Mouse (Mus musculus): ENCODE measurements around the gene Itfg2. TPM values are rescaled to one million over a fixed set of nuclear protein-coding genes. Genes with fewer than 3 reads are reported as not detected.
A peak's percentile ranks its signal among the peaks of the same experiment; 100 is the strongest.

Gene Itfg2
- polyA plus RNA-seq, 1 experiment from 2014 or later = 35.2 TPM

GRCm38 (mm10) chr6:128375192-128375591 lies 49.5 kb downstream of the Itfg2 start, which contains the start of the genes Tex52 and Gm44596:
TSS of gene Tex52 (plus strand) at chr6:128375456.
TSS of gene Gm44596 (plus strand) at chr6:128375503.
- peaks cover 11% of the 10 kb centered on the region for H3K4me1 ChIP-seq
- H3K27me3 ChIP-seq = no peaks in the 10 kb centered on the region
- WGBS = 2% methylated on average over 6 of the region's 6 CpGs
- H3K4me3 ChIP-seq = no peak within 1 kb of the TSS
- no peak within 1 kb of the TSS for H3K9ac ChIP-seq
- H3K27ac ChIP-seq = 0 out of 2 replicates have a peak within 1 kb of the TSS, but pooled peaks have one; percentile 11
- H3K4me2 ChIP-seq = no peak within 1 kb of the TSS
- H3K9me3 ChIP-seq (replicated peaks) = no peaks in the 10 kb centered on the region
- H3K36me3 ChIP-seq (ENCODE audit: poor library complexity, severe bottlenecking) = peaks cover 64% of the 10 kb centered on the region
- ATAC-seq = peak; percentile 73; the same call in 1 of the 2 replicates

- no peak overlapping the region for H3K4me3 ChIP-seq
- H3K27ac ChIP-seq = no peak overlapping the region
- H3K27me3 ChIP-seq = no peaks in the 10 kb centered on the region
- H3K9me3 ChIP-seq (replicated peaks) = no peaks in the 10 kb centered on the region
- no peak overlapping the region for H3K9ac ChIP-seq
- 91% methylated on average over 5 of the region's 5 CpGs for WGBS
- peaks cover 16% of the 10 kb centered on the region for H3K4me1 ChIP-seq
- no peak for ATAC-seq
- H3K4me2 ChIP-seq = no peak overlapping the region
- H3K36me3 ChIP-seq (ENCODE audit: poor library complexity, severe bottlenecking) = peaks cover 94% of the 10 kb centered on the region
Measured at GRCm38 (mm10) chr6:128370040-128370439, 54.7 kb downstream of the Itfg2 start.

- Histone ChIP-seq H3K36me3 (ENCODE audit: poor library complexity, severe bottlenecking) (peaks cover 58% of the 10 kb centered on the region), H3K27ac (no peak overlapping the region), H3K27me3 (no peaks in the 10 kb centered on the region), H3K9me3 (replicated peaks) (no peaks in the 10 kb centered on the region), H3K4me3 (no peak overlapping the region), H3K4me2 (no peak overlapping the region), H3K4me1 (peaks cover 31% of the 10 kb centered on the region), H3K9ac (no peak overlapping the region)
- ATAC-seq = no peak
- WGBS = 92% methylated on average over 5 of the region's 5 CpGs
Measured at GRCm38 (mm10) chr6:128366466-128366865, 58.3 kb downstream of the Itfg2 start.

GRCm38 (mm10) chr6:128364721-128365120 lies 60.0 kb downstream of the Itfg2 start:
- Histone ChIP-seq H3K9me3 (replicated peaks) (no peaks in the 10 kb centered on the region), H3K4me2 (peak overlapping the region; percentile 91), H3K36me3 (ENCODE audit: poor library complexity, severe bottlenecking) (peaks cover 41% of the 10 kb centered on the region), H3K4me1 (peaks cover 49% of the 10 kb centered on the region), H3K27me3 (no peaks in the 10 kb centered on the region), H3K4me3 (0 out of 2 replicates have a peak overlapping the region, but pooled peaks have one; percentile 1), H3K27ac (no peak overlapping the region), H3K9ac (no peak overlapping the region; the same call in 1 of the 2 replicates)
- no peak for ATAC-seq
- WGBS = 82% methylated on average over 6 of the region's 6 CpGs

- Histone ChIP-seq H3K4me3 (peak overlapping the region; percentile 93), H3K4me2 (peak overlapping the region; percentile 91), H3K9me3 (replicated peaks) (no peaks in the 10 kb centered on the region), H3K36me3 (ENCODE audit: poor library complexity, severe bottlenecking) (peaks cover 33% of the 10 kb centered on the region), H3K4me1 (peaks cover 51% of the 10 kb centered on the region), H3K9ac (peak overlapping the region; percentile 93), H3K27ac (peak overlapping the region; percentile 92), H3K27me3 (no peaks in the 10 kb centered on the region)
- under 1% methylated on average over 36 of the region's 46 CpGs for WGBS
- ATAC-seq = no peak
Measured at GRCm38 (mm10) chr6:128363007-128363825, 61.5 kb downstream of the Itfg2 start.

GRCm38 (mm10) chr6:128362381-128363006 lies 62.2 kb downstream of the Itfg2 start, which contains the start of the genes Rhno1 and Foxm1:
TSS of gene Rhno1 (minus strand) at chr6:128362911.
TSS of gene Foxm1 (plus strand) at chr6:128362967.
- Histone ChIP-seq H3K4me3 (peak within 1 kb of the TSS; percentile 93), H3K27ac (peak within 1 kb of the TSS; percentile 92), H3K4me2 (peak within 1 kb of the TSS; percentile 91), H3K9me3 (replicated peaks) (no peaks in the 10 kb centered on the region), H3K9ac (peak within 1 kb of the TSS; percentile 93), H3K4me1 (peaks cover 51% of the 10 kb centered on the region), H3K27me3 (no peaks in the 10 kb centered on the region), H3K36me3 (ENCODE audit: poor library complexity, severe bottlenecking) (peaks cover 35% of the 10 kb centered on the region)
- ATAC-seq = peak; percentile 90
- WGBS = under 1% methylated on average over 63 of the region's 76 CpGs

- Histone ChIP-seq H3K27ac (peak overlapping the region; percentile 92), H3K4me3 (peak overlapping the region; percentile 93), H3K9me3 (replicated peaks) (no peaks in the 10 kb centered on the region), H3K9ac (peak overlapping the region; percentile 93), H3K4me1 (peaks cover 51% of the 10 kb centered on the region), H3K4me2 (peak overlapping the region; percentile 91), H3K27me3 (no peaks in the 10 kb centered on the region), H3K36me3 (ENCODE audit: poor library complexity, severe bottlenecking) (peaks cover 35% of the 10 kb centered on the region)
- 13% methylated on average over 9 of the region's 9 CpGs for WGBS
- no peak for ATAC-seq
Measured at GRCm38 (mm10) chr6:128361901-128362300, 62.8 kb downstream of the Itfg2 start.

Other genes with a start within 250 kb of the Itfg2 start
- 0.36 and 0.81 TPM in 2 replicates for gene Tead4, start 124.1 kb downstream of the Itfg2 start, polyA plus RNA-seq (2015; fragmentation: Nextera tagmentation; extraction: Ambion mirVana)
- gene Tulp3, start 69.1 kb downstream of the Itfg2 start, polyA plus RNA-seq (2015; fragmentation: Nextera tagmentation; extraction: Ambion mirVana) = 15.9 and 17.5 TPM in 2 replicates
- 180 TPM in 2 replicates for gene Rhno1, start 62.0 kb downstream of the Itfg2 start, polyA plus RNA-seq (2015; fragmentation: Nextera tagmentation; extraction: Ambion mirVana)
- gene Foxm1, start 62.0 kb downstream of the Itfg2 start, polyA plus RNA-seq (2015; fragmentation: Nextera tagmentation; extraction: Ambion mirVana) = 42.5 and 44.0 TPM in 2 replicates
- 1.0 and 1.2 TPM in 2 replicates for gene Tex52, start 49.5 kb downstream of the Itfg2 start, polyA plus RNA-seq (2015; fragmentation: Nextera tagmentation; extraction: Ambion mirVana)
- gene Gm44596, start 49.4 kb downstream of the Itfg2 start, polyA plus RNA-seq (2015; fragmentation: Nextera tagmentation; extraction: Ambion mirVana) = not detected in 2 replicates
- 3.8 and 5.2 TPM in 2 replicates for gene Nrip2, start 25.6 kb downstream of the Itfg2 start, polyA plus RNA-seq (2015; fragmentation: Nextera tagmentation; extraction: Ambion mirVana)
- gene Fkbp4, start 13.7 kb upstream of the Itfg2 start, polyA plus RNA-seq (2015; fragmentation: Nextera tagmentation; extraction: Ambion mirVana) = 454 and 497 TPM in 2 replicates
- 0.43 TPM in 1 of 2 replicates, not detected in the other for gene Pzp, start 101.8 kb upstream of the Itfg2 start, polyA plus RNA-seq (2015; fragmentation: Nextera tagmentation; extraction: Ambion mirVana)
- 2.2 and 2.6 TPM in 2 replicates for gene A2ml1, start 156.7 kb upstream of the Itfg2 start, polyA plus RNA-seq (2015; fragmentation: Nextera tagmentation; extraction: Ambion mirVana)
- gene Klrb1a, start 198.6 kb upstream of the Itfg2 start, polyA plus RNA-seq (2015; fragmentation: Nextera tagmentation; extraction: Ambion mirVana) = not detected in 2 replicates
- not detected in 2 replicates for gene Clec2h, start 237.5 kb upstream of the Itfg2 start, polyA plus RNA-seq (2015; fragmentation: Nextera tagmentation; extraction: Ambion mirVana)

All from forebrain, embryonic 13.5 days (tissue).